In genomic region chr10:93309131-93309933, GRCm38 (mm10) we compare ENCODE assay signal across 8 mouse cellular contexts. TPM values are rescaled to one million over a fixed set of nuclear protein-coding genes. Genes with fewer than 3 reads are reported as not detected.
DNase-seq lines count a peak whose midpoint lies in the region; ATAC-seq and TF ChIP-seq lines count a peak whose summit lies in the region.

No protein-coding gene starts in this region.

- no peaks in the 10 kb centered on the region for H3K36me3 ChIP-seq in kidney, adult 2 months (ENCODE audit: control insufficient read depth, insufficient read depth, low read length)
- no peaks in the 10 kb centered on the region for H3K36me3 ChIP-seq in neural tube, embryonic 13.5 days

- peak; percentile 55; the same call in 1 of the 2 replicates for ATAC-seq in neural tube, embryonic 13.5 days (ENCODE audit: low read depth)

- no peak for TF ChIP-seq CTCF in kidney, adult 2 months (conservative IDR thresholded peaks at IDR 0.05; ENCODE audit: insufficient read depth, insufficient read length, low read depth, low read length)

- H3K4me2 ChIP-seq in neural tube, embryonic 13.5 days: peak overlapping the region; percentile 91

- H3K4me1 ChIP-seq in kidney, adult 2 months (ENCODE audit: control insufficient read depth, insufficient read depth, low read length): no peaks in the 10 kb centered on the region
- peaks cover 27% of the 10 kb centered on the region for H3K4me1 ChIP-seq in neural tube, embryonic 13.5 days (replicated peaks)

- H3K27me3 ChIP-seq in kidney, adult 2 months (replicated peaks; ENCODE audit: control insufficient read depth, insufficient read depth, low read length): no peaks in the 10 kb centered on the region
- no peaks in the 10 kb centered on the region for H3K27me3 ChIP-seq in neural tube, embryonic 13.5 days

- no peak for TF ChIP-seq POLR2A in kidney, adult 2 months (IDR thresholded peaks at IDR 0.05; ENCODE audit: low read depth, low read length)

- peak overlapping the region; percentile 89 for H3K4me3 ChIP-seq in kidney, adult 2 months (ENCODE audit: insufficient read depth, low read depth, low read length)
- H3K4me3 ChIP-seq in neural tube, embryonic 13.5 days: peak overlapping the region; percentile 59

- peak overlapping the region; percentile 86 for H3K27ac ChIP-seq in kidney, adult 2 months (ENCODE audit: insufficient read depth, low read depth, low read length)
- H3K27ac ChIP-seq in neural tube, embryonic 13.5 days (replicated peaks): peak overlapping the region; percentile 81

- no peaks in the 10 kb centered on the region for H3K9me3 ChIP-seq in neural tube, embryonic 13.5 days

- WGBS in kidney, adult 2 months: 2% methylated on average over 23 of the region's 23 CpGs
- 2% methylated on average over 21 of the region's 23 CpGs for WGBS in neural tube, embryonic 13.5 days

- H3K9ac ChIP-seq in neural tube, embryonic 13.5 days: peak overlapping the region; percentile 84

- DNase-seq in spleen, adult 18-20 months: peak; percentile 44 to 58
- no peak for DNase-seq in spleen, postnatal 14 days (ENCODE audit: low spot score in 2 of 2)
- peak; percentile 80 for DNase-seq in embryo, embryonic 10.5 days (ENCODE audit: low spot score)
- DNase-seq in heart, adult 9 months (ENCODE audit: low spot score in 2 of 2): peak; percentile 63 to 66
- peak; percentile 78 for DNase-seq in kidney, adult 2 months
- DNase-seq in lung, adult 18-20 months: peak; percentile 68 to 70
- DNase-seq in thymus, postnatal 4 days: peak; percentile 70

RNA-seq across cellular contexts. Expression of gene Elk3, which starts 1.6 kb away (rescaled TPM):
- polyA plus RNA-seq in kidney, adult 2 months (2012; rRNA removed): 27.5 and 28.1 TPM in 2 replicates
- 15.1 and 18.3 TPM in 2 replicates for polyA plus RNA-seq in neural tube, embryonic 13.5 days (2015; fragmentation: Nextera tagmentation; extraction: Ambion mirVana)

Comparison
In these comparisons a context has a peak if more than half of its experiments do, and no peak if none do; other contexts are left out.
1. DNase-seq: peak in spleen, adult 18-20 months (2 of 2), embryo, embryonic 10.5 days (single experiment), heart, adult 9 months (2 of 2), kidney, adult 2 months (single experiment), lung, adult 18-20 months (2 of 2) and thymus, postnatal 4 days (single experiment); none in spleen, postnatal 14 days (0 of 2).